Mouse (Mus musculus): ENCODE measurements around the gene Adamts14. TPM values are rescaled to one million over a fixed set of nuclear protein-coding genes. Genes with fewer than 3 reads are reported as not detected.

Adamts14 gene
- polyA plus RNA-seq, 1 experiment from 2014 or later = 2.0 TPM

GRCm38 (mm10) chr10:61300996-61301395 is 27.8 kb upstream of the Adamts14 start:
- Histone ChIP-seq H3K27me3 (ENCODE audit: insufficient read depth, low read length) (no peaks in the 10 kb centered on the region), H3K9me3 (ENCODE audit: low read length) (no peaks in the 10 kb centered on the region), H3K4me1 (ENCODE audit: insufficient read depth, low read length) (no peaks in the 10 kb centered on the region), H3K4me2 (replicated peaks; ENCODE audit: low read depth, low read length) (no peak overlapping the region), H3K36me3 (ENCODE audit: insufficient read depth, low read length) (no peaks in the 10 kb centered on the region), H3K27ac (ENCODE audit: low read length) (no peak overlapping the region), H3K4me3 (ENCODE audit: low read length) (no peak overlapping the region), H3K9ac (replicated peaks; ENCODE audit: low read length) (no peak overlapping the region)
- ATAC-seq (ENCODE audit: low FRiP score, low TSS enrichment) = no peak
- WGBS = 56% methylated on average over 3 of the region's 3 CpGs

DNA sequence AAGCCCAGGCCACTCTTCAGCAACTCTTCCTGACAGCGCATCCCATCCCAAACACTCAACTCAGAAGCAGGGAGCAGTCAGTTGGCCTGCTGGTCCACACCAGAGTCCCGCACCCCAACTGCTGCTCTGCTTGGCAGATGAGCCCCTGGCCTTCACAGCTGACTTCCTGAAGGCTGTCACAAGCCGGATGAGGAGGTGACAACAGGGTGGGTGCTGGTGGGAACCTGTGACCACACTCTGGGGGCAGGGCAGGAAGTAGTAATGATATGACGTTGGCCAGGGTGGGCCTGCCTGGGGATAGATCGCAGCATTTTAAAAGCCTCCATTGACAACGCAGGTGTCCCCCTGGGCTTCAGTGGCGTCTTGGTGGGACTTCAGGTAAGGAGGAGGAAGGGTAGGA is 24.2 kb upstream of the Adamts14 start, which contains the start of gene Prf1:
Gene Prf1 (plus strand): TSS at position 357 of the 400 bp plus-strand sequence.
- Histone ChIP-seq H3K4me1 (ENCODE audit: insufficient read depth, low read length) (no peaks in the 10 kb centered on the region), H3K4me3 (ENCODE audit: low read length) (no peak within 1 kb of the TSS), H3K27me3 (ENCODE audit: insufficient read depth, low read length) (no peaks in the 10 kb centered on the region), H3K36me3 (ENCODE audit: insufficient read depth, low read length) (no peaks in the 10 kb centered on the region), H3K27ac (ENCODE audit: low read length) (no peak within 1 kb of the TSS), H3K9ac (replicated peaks; ENCODE audit: low read length) (no peak within 1 kb of the TSS), H3K9me3 (ENCODE audit: low read length) (no peaks in the 10 kb centered on the region), H3K4me2 (replicated peaks; ENCODE audit: low read depth, low read length) (no peak within 1 kb of the TSS)
- 79% methylated on average over 7 of the region's 7 CpGs for WGBS
- no peak for ATAC-seq (ENCODE audit: low FRiP score, low TSS enrichment)

- H3K4me2 ChIP-seq (replicated peaks; ENCODE audit: low read depth, low read length) = no peak overlapping the region
- no peaks in the 10 kb centered on the region for H3K27me3 ChIP-seq (ENCODE audit: insufficient read depth, low read length)
- no peak overlapping the region for H3K4me3 ChIP-seq (ENCODE audit: low read length)
- H3K27ac ChIP-seq (ENCODE audit: low read length) = no peak overlapping the region
- H3K9me3 ChIP-seq (ENCODE audit: low read length) = no peaks in the 10 kb centered on the region
- H3K4me1 ChIP-seq (ENCODE audit: insufficient read depth, low read length) = no peaks in the 10 kb centered on the region
- no peak for ATAC-seq (ENCODE audit: low FRiP score, low TSS enrichment)
- WGBS = 83% methylated on average over 8 of the region's 8 CpGs
- H3K9ac ChIP-seq (replicated peaks; ENCODE audit: low read length) = no peak overlapping the region
- H3K36me3 ChIP-seq (ENCODE audit: insufficient read depth, low read length) = no peaks in the 10 kb centered on the region
Observed at GRCm38 (mm10) chr10:61296713-61297445, 23.6 kb upstream of the Adamts14 start.

DNA sequence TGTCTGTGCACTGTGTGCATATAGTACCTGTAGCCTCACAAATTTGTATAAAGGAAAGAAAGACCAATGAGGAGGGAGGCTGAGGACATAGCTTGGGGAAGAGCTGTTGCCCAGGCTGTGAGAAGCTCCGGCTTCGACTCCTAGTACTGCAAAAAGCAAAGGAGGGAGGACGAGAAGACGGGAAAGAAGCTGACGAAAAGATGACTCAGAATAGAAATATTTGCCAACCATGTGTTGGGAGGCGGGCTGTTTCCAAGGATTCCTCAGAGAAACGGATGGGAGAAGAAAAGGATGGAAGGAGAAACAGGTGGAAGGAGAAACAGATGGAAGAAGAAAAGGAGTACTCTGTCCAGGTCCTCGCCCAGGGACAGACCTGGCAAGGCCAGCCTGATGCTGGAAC is 21.0 kb upstream of the Adamts14 start:
- Histone ChIP-seq H3K27me3 (ENCODE audit: insufficient read depth, low read length) (no peaks in the 10 kb centered on the region), H3K4me3 (ENCODE audit: low read length) (no peak overlapping the region), H3K27ac (ENCODE audit: low read length) (no peak overlapping the region), H3K36me3 (ENCODE audit: insufficient read depth, low read length) (no peaks in the 10 kb centered on the region), H3K9ac (replicated peaks; ENCODE audit: low read length) (no peak overlapping the region), H3K4me1 (ENCODE audit: insufficient read depth, low read length) (no peaks in the 10 kb centered on the region), H3K4me2 (replicated peaks; ENCODE audit: low read depth, low read length) (no peak overlapping the region), H3K9me3 (ENCODE audit: low read length) (no peaks in the 10 kb centered on the region)
- no peak for ATAC-seq (ENCODE audit: low FRiP score, low TSS enrichment)
- 72% methylated on average over 8 of the region's 8 CpGs for WGBS

GRCm38 (mm10) chr10:61290479-61290878 is 17.2 kb upstream of the Adamts14 start:
- 84% methylated on average over 2 of the region's 2 CpGs for WGBS
- ATAC-seq (ENCODE audit: low FRiP score, low TSS enrichment) = no peak
- Histone ChIP-seq H3K36me3 (ENCODE audit: insufficient read depth, low read length) (no peaks in the 10 kb centered on the region), H3K9me3 (ENCODE audit: low read length) (no peaks in the 10 kb centered on the region), H3K9ac (replicated peaks; ENCODE audit: low read length) (no peak overlapping the region), H3K4me2 (replicated peaks; ENCODE audit: low read depth, low read length) (no peak overlapping the region), H3K4me3 (ENCODE audit: low read length) (no peak overlapping the region), H3K27me3 (ENCODE audit: insufficient read depth, low read length) (no peaks in the 10 kb centered on the region), H3K4me1 (ENCODE audit: insufficient read depth, low read length) (peaks cover 12% of the 10 kb centered on the region), H3K27ac (ENCODE audit: low read length) (no peak overlapping the region)

DNA sequence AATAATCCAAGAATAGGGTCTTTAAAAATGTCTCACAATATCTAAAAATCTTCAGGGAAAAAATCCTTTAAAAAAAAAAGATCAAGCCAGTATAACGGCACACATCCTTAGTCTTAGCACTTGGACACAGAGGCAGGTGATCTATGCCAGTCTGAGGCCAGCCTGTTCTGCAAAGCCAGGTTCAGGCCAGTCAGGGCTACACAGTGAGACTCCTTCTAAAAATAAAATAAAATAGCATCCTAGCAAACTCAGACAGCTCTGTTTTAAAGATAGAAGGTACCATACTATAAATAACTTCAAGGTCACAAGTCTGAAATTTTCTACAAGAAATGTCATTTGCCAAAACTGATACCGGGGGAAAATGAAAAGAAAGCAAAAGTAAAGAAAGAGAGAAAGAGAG is 16.8 kb upstream of the Adamts14 start:
- no peak overlapping the region for H3K4me3 ChIP-seq (ENCODE audit: low read length)
- peaks cover 17% of the 10 kb centered on the region for H3K4me1 ChIP-seq (ENCODE audit: insufficient read depth, low read length)
- H3K27ac ChIP-seq (ENCODE audit: low read length) = no peak overlapping the region
- ATAC-seq (ENCODE audit: low FRiP score, low TSS enrichment) = no peak
- no peak overlapping the region for H3K9ac ChIP-seq (replicated peaks; ENCODE audit: low read length)
- 76% methylated on average over 2 of the region's 2 CpGs for WGBS
- H3K27me3 ChIP-seq (ENCODE audit: insufficient read depth, low read length) = no peaks in the 10 kb centered on the region
- no peak overlapping the region for H3K4me2 ChIP-seq (replicated peaks; ENCODE audit: low read depth, low read length)
- no peaks in the 10 kb centered on the region for H3K9me3 ChIP-seq (ENCODE audit: low read length)
- H3K36me3 ChIP-seq (ENCODE audit: insufficient read depth, low read length) = no peaks in the 10 kb centered on the region

DNA sequence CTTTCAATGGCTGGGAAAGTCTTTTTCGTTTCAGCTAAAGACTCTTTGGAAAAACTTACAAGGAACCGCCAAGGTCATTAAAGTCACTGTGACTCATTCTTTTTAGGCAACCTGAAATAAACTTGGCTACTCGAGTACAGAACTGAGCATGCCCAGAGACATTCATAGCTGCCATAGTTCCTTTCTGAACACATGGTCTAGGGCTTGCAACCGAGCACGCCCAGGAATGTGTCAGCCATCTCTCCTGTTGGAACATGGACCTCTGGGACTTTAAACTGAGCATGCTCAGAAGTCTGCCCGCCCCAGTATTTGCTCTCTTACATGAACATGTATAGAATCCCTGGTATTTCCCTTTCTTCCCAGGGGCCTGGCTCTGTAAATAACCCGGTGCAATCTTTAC is 13.0 kb upstream of the Adamts14 start:
- no peaks in the 10 kb centered on the region for H3K9me3 ChIP-seq (ENCODE audit: low read length)
- no peak overlapping the region for H3K9ac ChIP-seq (replicated peaks; ENCODE audit: low read length)
- no peak overlapping the region for H3K4me2 ChIP-seq (replicated peaks; ENCODE audit: low read depth, low read length)
- WGBS = 51% methylated on average over 7 of the region's 7 CpGs
- no peaks in the 10 kb centered on the region for H3K27me3 ChIP-seq (ENCODE audit: insufficient read depth, low read length)
- peaks cover 19% of the 10 kb centered on the region for H3K4me1 ChIP-seq (ENCODE audit: insufficient read depth, low read length)
- H3K27ac ChIP-seq (ENCODE audit: low read length) = peak overlapping the region; percentile 49
- ATAC-seq (ENCODE audit: low FRiP score, low TSS enrichment) = peak; percentile 73; the same call in 1 of the 2 replicates
- no peaks in the 10 kb centered on the region for H3K36me3 ChIP-seq (ENCODE audit: insufficient read depth, low read length)
- no peak overlapping the region for H3K4me3 ChIP-seq (ENCODE audit: low read length)

DNA sequence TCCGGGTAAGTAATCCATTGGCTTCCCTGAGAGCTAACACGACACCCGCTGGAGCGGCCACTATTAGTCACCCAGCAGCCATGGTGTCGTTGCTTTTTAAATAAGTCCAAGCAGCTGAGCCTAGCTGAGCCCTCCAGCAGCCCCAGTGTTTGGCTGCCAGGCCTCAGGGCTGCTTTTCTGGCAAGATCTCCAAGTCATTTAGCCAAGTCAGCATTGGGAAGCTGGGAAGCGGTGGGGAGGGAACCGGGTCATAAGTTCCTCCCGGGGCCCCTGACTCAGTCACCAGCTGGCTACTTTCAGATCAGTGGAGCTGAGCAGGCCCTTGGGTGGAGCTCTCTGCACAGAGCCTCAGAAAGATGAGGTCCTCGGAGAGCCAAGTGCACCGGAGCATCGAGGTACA is 12.0 kb upstream of the Adamts14 start:
- H3K4me2 ChIP-seq (replicated peaks; ENCODE audit: low read depth, low read length) = no peak overlapping the region
- ATAC-seq (ENCODE audit: low FRiP score, low TSS enrichment) = peak; percentile 67
- no peaks in the 10 kb centered on the region for H3K36me3 ChIP-seq (ENCODE audit: insufficient read depth, low read length)
- no peak overlapping the region; the same call in 1 of the 2 replicates for H3K9ac ChIP-seq (replicated peaks; ENCODE audit: low read length)
- peaks cover 19% of the 10 kb centered on the region for H3K4me1 ChIP-seq (ENCODE audit: insufficient read depth, low read length)
- H3K27me3 ChIP-seq (ENCODE audit: insufficient read depth, low read length) = no peaks in the 10 kb centered on the region
- WGBS = 46% methylated on average over 11 of the region's 11 CpGs
- no peak overlapping the region for H3K4me3 ChIP-seq (ENCODE audit: low read length)
- peak overlapping the region; percentile 49 for H3K27ac ChIP-seq (ENCODE audit: low read length)
- no peaks in the 10 kb centered on the region for H3K9me3 ChIP-seq (ENCODE audit: low read length)

GRCm38 (mm10) chr10:61284309-61284708 is 11.1 kb upstream of the Adamts14 start:
- 95% methylated on average over 4 of the region's 4 CpGs for WGBS
- ATAC-seq (ENCODE audit: low FRiP score, low TSS enrichment) = no peak

GRCm38 (mm10) chr10:61281115-61281514 is 7.9 kb upstream of the Adamts14 start:
- H3K9ac ChIP-seq (replicated peaks; ENCODE audit: low read length) = no peak overlapping the region
- H3K27ac ChIP-seq (ENCODE audit: low read length) = no peak overlapping the region
- peaks cover 19% of the 10 kb centered on the region for H3K4me1 ChIP-seq (ENCODE audit: insufficient read depth, low read length)
- no peaks in the 10 kb centered on the region for H3K27me3 ChIP-seq (ENCODE audit: insufficient read depth, low read length)
- WGBS = 67% methylated on average over 5 of the region's 5 CpGs
- H3K4me2 ChIP-seq (replicated peaks; ENCODE audit: low read depth, low read length) = no peak overlapping the region
- no peaks in the 10 kb centered on the region for H3K9me3 ChIP-seq (ENCODE audit: low read length)
- no peaks in the 10 kb centered on the region for H3K36me3 ChIP-seq (ENCODE audit: insufficient read depth, low read length)
- no peak for ATAC-seq (ENCODE audit: low FRiP score, low TSS enrichment)
- no peak overlapping the region for H3K4me3 ChIP-seq (ENCODE audit: low read length)

More at GRCm38 (mm10) chr10:61284309-61284708, 11.1 kb upstream of the Adamts14 start:
- H3K4me3 ChIP-seq (ENCODE audit: low read length) = no peak overlapping the region
- no peaks in the 10 kb centered on the region for H3K27me3 ChIP-seq (ENCODE audit: insufficient read depth, low read length)
- H3K9ac ChIP-seq (replicated peaks; ENCODE audit: low read length) = no peak overlapping the region
- no peaks in the 10 kb centered on the region for H3K36me3 ChIP-seq (ENCODE audit: insufficient read depth, low read length)
- no peak overlapping the region for H3K4me2 ChIP-seq (replicated peaks; ENCODE audit: low read depth, low read length)
- H3K9me3 ChIP-seq (ENCODE audit: low read length) = no peaks in the 10 kb centered on the region
- peaks cover 19% of the 10 kb centered on the region for H3K4me1 ChIP-seq (ENCODE audit: insufficient read depth, low read length)
- no peak overlapping the region for H3K27ac ChIP-seq (ENCODE audit: low read length)
